Mouse (Mus musculus): ENCODE results near the gene Gtf3c6.
"Not testable (repeated sequence)": the region's sequence is repeated elsewhere in the genome, so short reads cannot be mapped to it uniquely, and the experiment has no call there.

The Gtf3c6 gene

DNA sequence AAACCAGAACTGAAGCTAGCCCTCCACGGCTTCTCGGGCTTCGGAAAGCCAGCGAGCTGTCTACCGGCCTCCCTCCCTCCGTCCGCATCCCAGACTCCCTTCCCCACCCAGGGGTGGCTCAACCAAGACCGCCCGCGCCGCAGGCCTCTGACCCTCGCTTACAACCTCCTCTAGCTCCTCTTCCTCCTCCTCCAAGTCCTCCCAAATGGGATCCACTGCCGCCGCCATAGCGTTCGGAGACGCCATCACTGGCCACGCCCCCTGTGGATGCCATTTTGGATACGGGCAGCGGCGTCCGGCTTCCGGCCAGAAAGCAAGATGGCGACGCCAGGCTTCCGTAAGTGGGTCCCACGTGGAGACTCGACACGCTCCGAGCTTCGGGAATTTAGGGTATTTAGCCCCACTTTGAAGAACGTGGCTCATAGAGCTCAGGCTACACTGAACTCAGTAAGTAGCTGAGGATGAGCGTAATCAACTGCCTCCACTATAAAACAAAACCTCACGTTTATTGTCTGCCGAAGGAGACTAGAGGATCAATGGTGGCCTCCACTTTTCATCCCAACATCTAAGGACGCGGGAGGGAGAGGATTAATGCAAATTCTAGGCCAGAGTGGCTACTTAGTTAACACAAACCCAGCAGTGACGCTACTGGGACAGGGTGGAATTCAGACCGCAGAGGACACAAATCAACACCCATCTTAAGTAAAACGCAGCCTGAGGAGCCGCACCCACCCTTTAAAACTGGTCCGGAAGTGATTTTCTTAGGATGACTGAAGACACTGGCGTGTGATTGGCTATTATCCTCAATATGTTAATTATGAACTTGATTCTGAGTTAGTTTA lies at the start of gene Gtf3c6:
Gene Gtf3c6, minus strand, starts transcription at position 695 of the 842 bp plus-strand sequence.
- peak; percentile 99 for DNase-seq (ENCODE audit: low read depth)

GRCm38 (mm10) chr10:40305989-40306388 lies 48.1 kb upstream of the Gtf3c6 start:
- DNase-seq (ENCODE audit: low read depth) = no peak

DNA sequence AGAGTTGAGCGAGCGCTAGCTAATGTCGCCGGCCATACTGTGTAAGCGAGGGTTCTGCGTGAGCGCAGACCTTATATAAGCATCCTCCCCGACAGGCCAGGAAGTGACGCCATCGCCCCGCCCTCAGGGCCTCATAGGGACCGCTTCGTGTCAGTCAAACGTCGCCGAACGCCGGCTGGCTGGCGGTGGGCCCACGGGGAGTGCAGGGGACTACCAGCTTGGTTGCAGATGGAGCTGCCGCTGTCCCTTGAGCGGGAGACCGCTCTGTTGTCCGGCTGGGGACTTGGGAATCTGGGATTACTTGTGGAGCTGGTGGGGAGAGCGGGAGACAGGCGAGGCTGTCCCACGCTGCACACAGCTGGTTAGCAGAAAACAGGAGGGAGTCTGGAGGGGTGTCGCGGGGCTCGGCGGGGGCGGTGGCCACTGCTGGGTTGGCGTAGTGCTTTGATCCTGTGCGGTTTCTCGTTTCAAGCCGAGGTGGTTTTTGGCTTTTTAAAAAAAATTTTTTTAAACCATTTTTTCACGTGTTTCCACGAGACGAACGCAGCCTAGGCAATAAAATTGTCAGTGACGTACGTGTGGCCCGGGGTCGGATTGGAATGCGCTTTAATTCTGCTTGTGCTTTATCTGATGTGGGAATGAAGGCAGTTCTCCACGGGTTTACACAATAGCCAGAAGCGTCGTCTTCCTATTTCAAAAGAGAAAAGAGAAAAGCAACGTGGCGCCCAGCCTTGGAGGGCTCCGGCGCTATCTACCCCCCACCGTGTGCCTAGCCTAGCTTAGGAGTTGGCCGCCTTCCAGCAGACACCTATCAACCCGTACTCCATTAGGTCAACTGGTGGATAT lies 44.5 kb upstream of the Gtf3c6 start, which contains the start of gene Amd1:
Gene Amd1, minus strand, starts transcription at position 47 of the 846 bp plus-strand sequence.
- peak; percentile 99 for DNase-seq (ENCODE audit: low read depth)

- DNase-seq (ENCODE audit: low read depth) = not testable (repeated sequence)
Measured at GRCm38 (mm10) chr10:40301181-40302075, 43.5 kb upstream of the Gtf3c6 start.

- peak; percentile 88 for DNase-seq (ENCODE audit: low read depth)
Measured at GRCm38 (mm10) chr10:40300648-40301171, 42.8 kb upstream of the Gtf3c6 start.

- DNase-seq (ENCODE audit: low read depth) = peak; percentile 79
Measured at GRCm38 (mm10) chr10:40292640-40293039, 34.7 kb upstream of the Gtf3c6 start.

DNA sequence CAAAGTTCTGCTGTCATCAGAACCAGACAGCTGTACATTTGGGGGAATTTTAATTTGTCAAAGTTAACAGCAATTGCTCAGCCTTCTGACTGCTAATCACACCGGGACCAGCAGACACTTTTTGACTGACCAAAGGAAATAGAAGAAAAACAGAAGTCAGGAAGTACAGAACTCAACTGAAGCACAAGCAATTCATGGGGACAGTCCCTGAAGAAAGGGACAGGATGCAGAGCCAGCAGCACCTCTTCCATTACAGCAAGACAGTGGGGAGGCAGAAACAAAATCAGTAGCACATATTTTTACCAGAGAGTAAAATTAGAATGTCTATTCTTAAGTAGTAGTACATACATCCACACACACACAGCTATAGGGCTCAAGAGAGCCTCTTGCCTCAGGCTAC lies 28.9 kb upstream of the Gtf3c6 start:
- DNase-seq (ENCODE audit: low read depth) = peak; percentile 39

GRCm38 (mm10) chr10:40285571-40285970 lies 27.7 kb upstream of the Gtf3c6 start:
- peak; percentile 57 for DNase-seq (ENCODE audit: low read depth)

GRCm38 (mm10) chr10:40284997-40285396 lies 27.1 kb upstream of the Gtf3c6 start:
- no peak for DNase-seq (ENCODE audit: low read depth)

- DNase-seq (ENCODE audit: low read depth) = no peak
Measured at GRCm38 (mm10) chr10:40284179-40284831, 26.4 kb upstream of the Gtf3c6 start.

- DNase-seq (ENCODE audit: low read depth) = no peak
Measured at GRCm38 (mm10) chr10:40283636-40284035, 25.7 kb upstream of the Gtf3c6 start.

GRCm38 (mm10) chr10:40281565-40281964 lies 23.7 kb upstream of the Gtf3c6 start:
- DNase-seq (ENCODE audit: low read depth) = no peak

DNA sequence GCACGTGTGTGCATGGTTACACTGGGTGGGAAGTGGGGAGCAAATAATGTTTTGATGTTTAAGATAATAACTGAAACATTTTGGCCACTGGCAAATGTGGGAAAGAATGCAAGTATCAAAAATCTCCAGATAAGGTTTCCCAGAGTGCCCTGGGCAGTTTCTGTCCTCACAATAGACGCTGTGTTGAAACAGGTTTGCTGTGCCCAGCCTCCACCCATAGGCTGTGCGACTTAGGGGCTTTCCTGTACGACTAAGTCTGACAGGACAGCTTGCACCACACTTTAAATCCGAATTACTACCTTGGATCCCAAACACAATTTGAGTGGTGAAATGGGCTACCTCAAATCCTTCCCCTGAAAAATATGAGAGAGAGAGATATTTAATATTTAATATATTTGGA lies 20.4 kb upstream of the Gtf3c6 start:
- DNase-seq (ENCODE audit: low read depth) = no peak

- DNase-seq (ENCODE audit: low read depth) = peak; percentile 89
Measured at GRCm38 (mm10) chr10:40275991-40276390, 18.1 kb upstream of the Gtf3c6 start.

- peak; percentile 51 for DNase-seq (ENCODE audit: low read depth)
Measured at GRCm38 (mm10) chr10:40273938-40274337, 16.0 kb upstream of the Gtf3c6 start.

GRCm38 (mm10) chr10:40271216-40271615 lies 13.3 kb upstream of the Gtf3c6 start:
- DNase-seq (ENCODE audit: low read depth) = no peak

GRCm38 (mm10) chr10:40264920-40265319 lies 7.0 kb upstream of the Gtf3c6 start:
- no peak for DNase-seq (ENCODE audit: low read depth)

- DNase-seq (ENCODE audit: low read depth) = peak; percentile 61
Measured at GRCm38 (mm10) chr10:40263691-40264090, 5.8 kb upstream of the Gtf3c6 start.

GRCm38 (mm10) chr10:40262200-40262599 lies 4.3 kb upstream of the Gtf3c6 start:
- DNase-seq (ENCODE audit: low read depth) = no peak

- no peak for DNase-seq (ENCODE audit: low read depth)
Measured at GRCm38 (mm10) chr10:40260305-40260704, 2.4 kb upstream of the Gtf3c6 start.

DNA sequence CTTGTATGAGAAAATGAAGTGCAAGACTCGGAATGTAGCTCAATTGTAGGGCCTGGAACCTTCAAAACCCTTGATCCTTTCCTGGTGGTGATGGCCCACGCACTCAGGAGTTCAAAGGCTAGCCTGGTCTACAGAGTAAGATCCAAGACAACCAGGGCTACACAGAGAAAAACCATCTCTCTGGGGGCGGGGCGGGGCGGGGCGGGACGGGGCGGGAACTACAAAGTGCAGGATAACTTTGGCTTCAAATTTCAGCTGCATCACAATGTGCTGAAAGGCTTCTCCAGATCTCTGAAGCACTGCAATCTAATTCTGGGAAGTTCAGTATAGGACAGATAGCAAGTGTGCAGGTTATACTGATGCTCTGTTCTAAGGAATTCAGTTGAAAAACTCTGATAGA lies 1.6 kb upstream of the Gtf3c6 start:
- DNase-seq (ENCODE audit: low read depth) = peak; percentile 62

All from 416B (cell line).